Mouse (Mus musculus) urinary bladder, postnatal 4 days (tissue): ENCODE data around the gene Pus7l.
"Not testable (repeated sequence)": the region's sequence is repeated elsewhere in the genome, so short reads cannot be mapped to it uniquely, and the experiment has no call there.

ENCODE experiments used
- DNase-seq, 2 experiments: peaks; one replicate each; pipeline ENCODE4 v3.0.0; 2021 to 2022; ENCODE audit warnings: low spot score in 2 of 2

Gene Pus7l

DNA sequence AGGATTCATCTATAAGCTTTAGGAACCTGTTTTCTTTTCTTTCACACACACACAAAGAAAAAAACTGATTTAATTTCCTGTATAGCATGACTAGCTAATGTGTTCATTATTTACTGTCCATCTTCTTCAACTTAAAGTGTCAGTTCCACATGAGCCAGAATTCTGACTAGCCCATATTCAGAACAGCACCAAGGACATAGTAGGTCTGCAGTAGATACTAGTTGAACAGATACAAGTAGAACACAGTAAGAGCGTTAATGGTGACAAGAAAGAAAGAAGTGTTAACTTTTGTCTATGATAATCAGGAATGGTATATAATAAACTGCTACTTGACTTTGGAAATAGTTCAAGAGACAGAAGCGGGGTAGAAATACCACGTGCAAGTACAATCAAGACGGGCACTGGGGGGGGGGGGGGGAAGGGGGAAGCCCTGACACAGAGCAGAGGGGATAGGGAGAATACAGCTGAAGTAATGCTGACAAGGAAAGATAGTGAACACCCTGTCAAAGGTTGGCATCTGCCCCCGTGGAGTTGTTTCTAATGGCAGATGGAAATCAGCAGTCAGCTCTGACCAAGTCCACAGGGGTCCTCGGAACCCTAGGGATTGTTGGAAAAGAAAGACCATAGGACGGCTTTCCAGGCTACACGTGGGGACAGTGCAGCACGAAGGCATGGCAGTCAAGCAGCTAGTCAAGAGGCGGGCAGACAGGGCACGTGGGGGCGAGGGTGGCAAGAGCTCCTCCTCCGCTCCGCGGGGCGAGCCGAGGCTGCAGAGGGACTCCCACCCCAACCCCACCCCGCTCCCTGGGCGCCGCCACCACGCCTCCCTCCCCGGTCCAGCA is 559 bp downstream of the Pus7l start:
- no peak for DNase-seq

DNA sequence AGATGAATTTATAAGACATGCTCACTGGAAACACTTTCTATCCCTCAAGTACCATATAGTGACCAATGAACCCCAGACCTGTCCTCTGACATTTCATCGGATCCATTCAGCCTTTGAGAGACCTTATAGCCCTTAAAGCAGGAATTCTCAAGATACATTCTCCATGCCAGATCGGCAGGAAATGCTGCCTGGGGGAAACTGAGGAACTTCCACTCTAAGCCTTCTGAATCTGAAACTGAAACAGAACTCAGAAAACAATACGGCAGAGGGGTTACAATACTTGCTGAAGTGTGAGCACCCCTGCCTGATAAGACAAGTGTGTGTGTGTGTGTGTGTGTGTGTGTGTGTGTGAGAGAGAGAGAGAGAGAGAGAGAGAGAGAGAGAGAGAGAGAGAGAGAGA is 4.1 kb downstream of the Pus7l start:
- no peak for DNase-seq

DNA sequence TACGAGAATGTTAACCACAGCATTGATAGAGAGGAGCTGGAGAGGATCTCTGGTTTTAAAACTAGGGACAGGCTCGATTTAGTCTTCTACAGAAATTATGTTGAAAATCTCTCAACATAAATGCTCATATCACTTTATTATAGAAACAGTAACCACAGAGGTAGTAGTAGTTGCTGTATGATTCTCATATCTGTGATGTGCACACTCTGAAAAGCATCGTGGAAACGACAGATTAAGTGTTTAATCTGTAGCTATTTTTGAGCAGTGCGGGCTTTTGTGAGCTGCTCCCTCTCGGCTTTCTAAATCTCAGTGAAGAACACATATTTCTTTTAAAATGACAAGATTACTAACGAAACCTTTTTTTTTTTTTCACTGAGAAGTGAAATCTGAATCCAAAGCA is 7.8 kb downstream of the Pus7l start:
- DNase-seq: no peak

DNA sequence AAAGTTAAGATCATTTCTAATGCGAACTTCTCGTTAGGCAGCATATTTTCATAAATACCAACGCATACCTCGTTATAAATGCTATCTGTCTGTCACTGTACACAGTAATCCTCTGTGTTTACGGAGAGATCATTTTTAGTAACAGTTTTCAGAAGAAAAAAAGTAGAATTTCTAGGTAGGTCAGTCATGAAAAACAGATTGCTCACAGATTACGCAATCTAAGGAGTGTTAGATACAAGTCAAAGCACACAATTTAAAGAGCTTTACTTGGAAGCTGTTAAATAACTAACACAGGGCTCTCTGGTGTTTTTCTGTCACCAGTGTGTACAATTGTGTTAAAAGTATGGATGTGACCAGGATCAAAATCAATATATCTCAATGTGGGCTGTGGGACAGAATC is 10.4 kb downstream of the Pus7l start:
- DNase-seq: no peak

DNA sequence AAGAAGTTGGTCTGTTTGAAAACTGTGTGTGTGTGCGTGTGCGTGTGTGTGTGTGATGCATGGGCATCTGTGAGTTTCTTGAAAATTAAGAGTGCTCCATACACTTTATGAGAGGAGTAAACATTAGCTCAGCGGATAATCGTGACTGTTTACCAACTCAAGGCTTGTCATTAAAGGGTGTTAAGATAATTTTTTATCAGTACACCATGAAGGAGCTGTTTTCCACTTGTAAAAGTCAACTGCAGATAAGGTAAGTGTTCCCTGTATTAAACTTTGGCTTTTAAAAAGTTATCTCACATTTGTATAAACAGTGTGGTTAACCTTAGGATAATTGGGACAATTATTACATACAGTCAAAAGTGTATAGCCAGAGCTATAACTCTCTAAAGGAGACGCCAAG is 11.0 kb downstream of the Pus7l start:
- no peak for DNase-seq

DNA sequence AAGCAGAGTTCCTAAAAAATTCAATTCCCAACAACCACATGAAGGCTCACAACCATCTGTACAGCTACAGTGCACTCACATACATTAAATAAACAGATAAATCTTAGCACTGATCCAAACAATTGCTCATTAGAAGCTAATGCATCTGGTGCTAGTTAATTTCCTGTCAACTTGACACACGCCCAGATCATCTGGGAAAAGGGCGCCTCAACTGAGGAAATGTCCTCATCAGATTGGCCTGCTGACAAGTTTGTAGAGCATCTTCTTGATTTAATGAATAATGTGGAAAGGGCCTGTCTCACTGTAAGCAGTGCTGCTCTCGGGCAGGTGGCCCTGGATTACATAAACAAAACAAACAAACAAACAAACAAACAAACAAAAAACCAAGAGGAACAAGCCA is 12.8 kb downstream of the Pus7l start:
- DNase-seq: no peak

DNA sequence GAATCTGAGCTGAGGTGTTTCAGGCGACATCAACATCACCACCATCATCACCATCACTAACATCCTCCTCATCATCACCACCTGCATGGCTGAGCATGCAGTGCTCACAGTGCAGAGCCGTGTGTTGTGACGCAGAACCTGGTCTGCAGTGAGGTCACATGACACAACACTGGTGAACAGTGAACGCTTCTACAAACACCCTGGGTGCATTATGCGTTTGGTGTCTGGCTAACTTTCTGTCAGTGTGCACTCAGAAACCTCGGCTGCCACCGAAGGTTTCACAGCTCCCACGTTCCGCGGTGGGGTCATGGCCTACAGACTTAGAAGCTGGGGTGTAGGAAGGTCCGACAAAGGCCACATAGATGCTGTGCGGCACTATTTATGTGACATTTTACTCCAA is 18.4 kb downstream of the Pus7l start:
- DNase-seq: no peak

DNA sequence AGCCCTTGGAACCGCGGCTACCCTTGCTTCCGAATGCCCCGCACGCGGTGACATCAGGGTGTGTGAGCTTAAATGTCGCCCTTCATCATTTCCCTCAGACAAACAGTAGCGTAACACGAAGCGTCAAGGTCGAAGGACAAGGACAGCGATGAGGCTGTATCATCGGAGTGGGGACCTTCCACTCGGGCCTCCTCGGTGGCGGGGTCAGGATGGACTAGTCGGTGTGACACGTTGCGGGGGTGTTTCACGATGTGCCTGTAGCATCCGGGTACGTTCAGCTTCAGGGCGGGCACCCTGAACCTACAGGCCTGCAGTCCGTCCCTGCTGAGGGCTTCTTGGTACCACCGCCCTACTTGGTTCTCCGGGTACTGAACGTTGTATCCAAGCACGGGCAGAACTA is 20.1 kb downstream of the Pus7l start:
- no peak for DNase-seq

DNA sequence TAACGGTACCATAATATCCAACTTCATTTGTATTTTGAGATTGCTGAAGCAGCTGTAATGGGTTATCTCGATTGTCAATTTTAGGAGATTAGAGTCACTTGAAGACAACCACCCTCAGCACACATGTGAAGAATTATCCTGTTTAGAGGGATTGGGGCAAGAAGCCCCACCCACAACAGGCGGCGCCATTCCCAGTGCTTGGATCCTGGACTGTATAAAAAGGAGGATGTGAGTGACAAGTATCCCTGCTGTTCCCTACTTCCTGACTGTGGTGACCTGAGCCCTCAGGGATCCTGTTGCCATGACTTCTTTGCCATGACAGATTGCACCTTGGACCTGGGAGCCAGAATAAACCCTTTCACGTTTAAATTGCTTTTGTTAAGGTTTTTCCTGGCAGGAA is 22.4 kb downstream of the Pus7l start:
- DNase-seq: no peak

DNA sequence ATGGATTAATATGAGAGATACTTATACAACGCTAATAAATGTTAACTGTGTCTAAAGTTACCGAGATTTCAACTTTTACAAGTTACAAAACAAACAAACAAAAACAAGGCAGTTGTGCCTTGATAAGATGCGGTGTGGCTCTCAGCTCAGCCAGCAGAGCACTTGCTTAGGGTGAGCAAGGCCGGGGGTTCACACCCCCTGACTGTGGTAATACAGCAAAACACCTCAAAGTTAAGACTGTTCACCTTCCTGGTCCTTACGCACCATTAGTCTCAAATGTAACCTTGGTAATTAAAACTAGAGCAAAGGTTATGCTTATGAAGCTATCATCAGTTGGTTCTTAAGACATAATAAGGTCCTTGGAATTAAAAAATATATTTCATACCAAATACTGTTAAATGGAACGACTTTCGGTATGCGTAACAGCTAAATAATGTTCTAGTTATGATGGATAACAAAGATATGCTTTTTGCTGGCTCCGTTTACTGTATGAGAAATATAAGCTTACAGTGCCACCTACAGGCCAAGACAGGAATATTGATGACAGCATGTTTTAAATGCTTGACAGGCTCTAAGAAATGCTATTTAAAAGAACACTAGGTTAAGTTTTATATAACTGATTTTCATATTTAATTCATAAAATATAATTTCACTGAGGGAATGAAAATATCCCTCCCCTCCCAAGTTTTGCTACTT is 23.0 kb downstream of the Pus7l start:
- DNase-seq: no peak

DNA sequence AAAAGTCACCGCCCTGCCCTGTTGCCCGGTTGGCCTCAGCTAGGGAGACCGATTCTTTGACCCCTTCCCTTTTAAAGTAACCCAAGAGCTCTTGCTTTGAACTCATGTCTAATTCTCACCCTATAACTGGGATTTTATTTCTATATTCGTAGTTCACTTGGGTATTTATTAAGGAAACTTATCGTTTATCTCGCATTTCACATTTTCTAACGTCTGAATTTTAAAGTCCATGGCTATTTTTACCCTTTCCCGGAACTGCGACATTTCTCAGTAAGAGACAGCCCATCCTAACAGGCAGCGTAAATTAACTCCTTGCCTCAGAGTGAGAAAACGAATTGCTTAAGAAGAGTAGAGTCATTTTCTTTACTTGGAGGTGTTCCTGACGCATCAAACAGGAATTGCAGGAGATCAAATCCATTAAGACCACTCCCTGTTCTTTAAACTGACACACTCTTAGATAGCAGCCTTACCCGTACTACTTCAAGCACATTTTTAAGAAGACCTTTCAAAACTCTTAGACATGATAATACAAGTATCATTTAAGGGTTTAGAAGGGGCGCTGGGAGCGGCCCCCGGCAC is 25.3 kb downstream of the Pus7l start:
- no peak for DNase-seq

DNA sequence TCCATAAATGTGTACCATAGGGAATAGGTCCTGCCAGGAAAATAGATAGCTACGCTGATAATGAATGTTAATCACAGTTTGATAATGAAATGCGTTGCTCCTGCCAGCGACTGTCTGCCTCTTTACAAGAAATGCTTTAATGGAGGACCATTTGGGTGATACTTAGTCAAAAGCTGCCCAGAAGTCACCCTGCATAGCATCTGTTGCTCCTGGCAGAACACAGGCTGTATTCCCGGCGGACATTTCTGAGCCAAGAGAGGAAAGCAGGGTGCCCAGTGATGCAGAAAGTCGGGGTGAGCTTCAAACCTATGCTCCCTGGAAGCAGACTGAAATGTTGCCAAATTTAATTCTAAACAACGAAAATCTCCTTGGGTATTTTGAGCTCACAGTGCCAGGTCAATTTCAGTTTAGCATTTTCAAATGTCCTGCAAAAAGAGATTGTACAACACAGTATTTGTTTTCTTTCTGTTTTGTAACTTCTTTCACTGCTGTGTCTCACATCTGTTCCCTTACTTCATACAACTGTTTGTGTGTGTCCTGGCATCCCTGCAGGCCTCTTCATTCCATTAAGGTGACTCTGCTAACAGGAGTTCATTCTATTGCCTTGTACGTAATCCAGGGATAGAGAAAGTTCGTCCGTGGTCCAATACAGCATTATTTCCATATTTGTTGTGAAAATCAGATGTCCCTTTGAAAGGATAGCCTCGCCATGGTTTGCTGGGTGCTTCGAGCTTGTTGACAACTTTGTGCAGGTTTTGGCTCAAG is 39.7 kb downstream of the Pus7l start:
- no peak for DNase-seq

DNA sequence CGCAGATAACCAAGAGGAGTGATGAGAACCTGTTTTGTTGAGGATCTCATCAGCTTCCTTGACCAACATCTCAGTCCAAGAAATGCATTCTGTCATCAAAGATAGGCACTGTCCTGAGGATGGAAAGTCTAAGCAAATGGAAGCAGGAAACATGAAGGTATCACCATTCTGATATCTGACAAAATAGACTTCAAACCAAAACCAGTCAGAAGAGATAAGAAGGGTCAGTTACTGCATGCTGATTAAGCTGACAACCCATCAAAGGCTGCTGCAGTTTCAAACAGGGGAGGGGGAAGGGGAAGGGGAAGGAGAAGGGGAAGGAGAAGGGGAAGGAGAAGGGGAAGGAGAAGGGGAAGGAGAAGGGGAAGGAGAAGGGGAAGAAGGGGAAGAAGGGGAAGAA is 44.1 kb downstream of the Pus7l start:
- no peak for DNase-seq

DNA sequence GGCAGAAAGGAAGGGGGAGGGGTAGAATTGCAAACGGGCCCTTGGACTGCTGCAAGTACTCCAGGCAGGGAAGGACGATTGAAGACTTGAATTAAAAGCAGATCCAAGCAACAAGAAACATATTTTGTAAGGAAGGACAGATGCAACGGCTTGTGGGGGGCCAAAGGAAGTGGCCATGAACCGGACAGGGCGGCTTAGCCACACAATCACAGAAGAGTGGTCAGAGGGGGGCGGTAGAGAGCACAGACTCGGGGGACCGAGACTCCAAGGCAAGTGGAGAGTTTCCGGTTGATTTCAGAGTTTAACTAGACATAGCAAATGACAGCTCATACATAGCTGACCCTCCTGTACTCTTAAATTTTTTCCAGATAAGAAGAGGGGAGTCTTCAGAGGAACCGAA is 47.4 kb downstream of the Pus7l start:
- no peak for DNase-seq

DNA sequence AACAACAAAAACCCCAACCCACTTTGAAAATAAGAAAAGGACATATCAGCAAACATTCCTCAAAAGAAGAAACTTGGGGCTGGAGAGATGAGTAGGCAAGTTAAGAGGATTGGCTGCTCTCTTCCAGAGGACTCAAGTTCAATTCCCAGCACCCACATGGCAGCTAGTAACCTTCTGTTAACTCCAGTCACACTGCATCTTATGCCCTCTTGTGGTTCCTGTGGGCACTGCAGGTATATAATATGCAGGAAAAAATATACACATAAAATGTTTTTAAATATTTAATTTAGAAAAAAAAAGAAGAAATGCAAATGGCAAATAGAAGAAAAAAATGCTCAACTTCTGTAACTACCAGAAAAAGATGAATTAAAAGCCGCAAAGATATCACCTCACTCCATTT is 48.9 kb downstream of the Pus7l start:
- DNase-seq: no peak

DNA sequence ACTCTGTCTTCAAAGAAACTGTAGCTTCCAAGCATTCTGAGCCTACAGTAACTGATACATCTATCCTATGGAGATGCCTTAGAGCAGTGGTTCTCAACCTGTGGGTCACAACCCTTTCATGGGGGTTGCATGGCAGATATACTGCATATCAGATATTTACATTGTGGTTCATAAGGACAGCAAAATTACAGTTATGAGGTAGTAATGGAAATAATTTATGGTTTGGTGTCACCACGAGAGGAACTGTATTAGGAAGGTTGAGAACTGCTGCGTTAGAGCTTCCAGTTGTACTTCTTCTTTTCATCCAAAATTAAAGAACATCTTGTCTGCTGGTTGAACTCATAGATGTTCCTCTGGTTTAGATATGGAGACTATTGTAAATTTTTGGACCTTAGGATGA is 53.9 kb downstream of the Pus7l start:
- DNase-seq: no peak

DNA sequence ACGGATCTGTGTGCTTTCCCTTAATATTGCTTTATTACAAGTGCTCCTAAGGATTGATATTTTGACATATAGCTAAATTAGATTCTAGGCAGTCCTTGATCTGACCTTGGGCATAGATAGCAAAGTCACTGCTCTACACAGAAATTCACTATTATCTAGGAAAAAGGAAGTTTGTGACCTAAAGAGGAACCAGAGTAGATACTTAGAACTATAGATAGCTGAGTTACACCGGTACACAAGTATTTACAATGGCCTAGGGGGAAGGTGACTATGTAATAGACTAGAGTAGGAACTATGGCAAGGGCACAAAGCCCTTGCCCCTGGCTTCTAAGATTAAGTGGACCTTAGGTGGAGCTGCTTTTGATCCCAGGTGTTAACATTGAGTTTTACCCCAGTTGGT is 55.3 kb downstream of the Pus7l start:
- DNase-seq: not testable (repeated sequence)

DNA sequence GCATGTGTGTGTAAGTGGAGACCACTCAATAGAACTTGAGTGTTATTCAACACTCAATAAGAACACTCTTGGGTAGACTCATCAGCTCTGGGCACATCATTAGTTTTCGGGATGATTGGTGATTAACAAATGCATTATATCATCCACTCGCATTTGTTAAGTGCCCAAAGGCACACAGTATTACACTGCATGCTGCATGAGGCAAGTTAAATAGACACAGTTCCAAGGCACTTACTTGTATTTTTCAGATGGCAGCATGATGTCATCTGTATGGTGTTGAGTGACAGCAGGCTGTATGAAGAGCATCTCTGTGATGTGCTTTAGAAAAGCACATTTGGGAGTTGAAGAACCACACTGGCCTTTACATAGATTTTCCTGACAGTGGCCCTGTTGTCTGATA is 60.8 kb downstream of the Pus7l start:
- DNase-seq: no peak

DNA sequence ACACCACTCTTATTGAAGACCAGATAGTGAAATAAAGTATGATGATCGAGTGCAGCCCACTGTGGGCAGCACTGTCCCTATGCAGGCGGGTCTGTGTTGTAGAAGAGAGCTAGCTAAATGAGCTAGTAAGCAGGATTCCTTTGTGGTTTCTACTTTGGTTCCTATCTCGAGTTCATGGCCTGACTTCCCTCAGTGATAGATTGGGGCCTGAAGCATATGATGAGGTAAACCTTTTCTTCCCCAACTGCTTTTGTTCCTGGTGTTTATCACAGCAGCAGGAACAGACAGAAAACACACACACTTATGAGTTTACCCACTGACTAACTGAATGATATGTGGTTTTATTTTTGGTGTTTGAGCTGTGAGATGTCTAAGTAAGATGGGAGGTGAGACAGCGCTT is 62.6 kb downstream of the Pus7l start:
- no peak for DNase-seq

DNA sequence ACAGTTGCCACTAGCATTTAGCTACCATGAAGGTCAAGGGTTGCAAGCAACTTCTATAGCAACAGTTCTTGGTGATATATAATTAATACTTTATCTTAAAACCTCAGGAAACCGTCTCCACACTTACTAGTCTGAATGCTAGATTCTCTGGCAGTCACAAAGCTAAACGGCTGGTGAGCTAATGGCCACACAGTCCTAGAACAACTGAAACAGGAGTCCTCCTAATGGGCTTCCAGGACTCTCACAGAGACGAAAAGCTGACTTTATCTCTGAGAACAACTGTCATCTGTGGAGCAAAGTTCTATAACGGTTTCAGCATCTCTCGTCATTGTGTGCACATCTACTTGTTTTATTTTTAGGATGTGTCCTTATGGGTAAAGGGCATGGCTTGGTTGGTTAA is 63.1 kb downstream of the Pus7l start:
- DNase-seq: no peak

DNA sequence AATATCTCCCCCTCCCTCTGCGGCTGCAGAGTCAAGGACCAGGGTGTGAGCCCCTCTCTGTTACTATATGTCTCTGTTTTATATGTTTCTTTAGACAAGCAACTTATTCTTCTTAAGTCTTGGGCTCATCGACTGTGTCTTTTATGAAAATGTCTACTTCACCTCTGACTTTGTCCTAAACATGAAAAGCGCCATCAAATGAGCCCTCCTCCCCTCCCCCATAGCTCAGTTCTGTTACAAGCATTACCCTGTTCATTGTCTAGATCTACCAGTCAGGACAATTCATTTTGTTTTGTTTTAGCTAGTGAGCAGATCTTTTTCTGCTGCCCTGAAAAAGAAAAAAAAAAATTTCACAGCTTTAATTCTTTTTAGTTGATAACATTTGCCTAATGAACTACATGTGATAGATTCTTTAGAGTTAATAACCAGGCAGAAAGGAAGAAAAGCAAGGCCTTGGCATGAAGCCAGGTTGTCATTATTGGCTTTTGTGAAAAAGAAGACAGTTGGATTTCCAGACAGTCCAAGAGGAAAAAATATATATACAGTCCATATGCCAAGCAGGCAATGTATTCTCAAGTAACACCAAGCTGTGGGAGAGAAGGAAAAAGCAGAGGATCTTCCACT is 63.7 kb downstream of the Pus7l start:
- DNase-seq: no peak

DNA sequence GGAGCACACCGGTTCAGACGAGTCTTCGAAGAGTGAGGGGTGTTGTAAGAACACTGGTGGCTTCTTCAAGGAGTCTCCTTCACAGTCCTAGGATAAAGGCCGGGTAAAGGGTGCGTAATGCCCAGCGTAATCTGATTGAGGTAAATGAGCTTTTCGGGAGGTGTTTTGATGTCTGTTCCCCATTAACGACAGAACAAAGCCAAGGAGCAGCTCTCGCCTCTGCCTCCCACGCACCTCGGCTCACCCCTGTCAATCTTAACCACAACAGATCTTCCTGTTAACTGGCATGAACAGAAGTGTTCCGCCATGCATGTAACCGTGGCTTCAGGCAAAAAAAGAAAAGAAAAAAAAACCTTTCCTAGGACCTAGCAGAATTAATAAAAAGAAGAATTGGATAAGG is 64.6 kb downstream of the Pus7l start:
- no peak for DNase-seq
